Mouse (Mus musculus) macrophage (primary cell): ENCODE results near the gene Mymx. TPM values are rescaled to one million over a fixed set of nuclear protein-coding genes. Genes with fewer than 3 reads are reported as not detected.
A peak's percentile ranks its signal among the peaks of the same experiment; 100 is the strongest.

Source experiments
- H3K27ac ChIP-seq: fragments of 350-480 bp; formaldehyde crosslinking; 2 replicates; pipeline ENCODE4 v1.9.0; 2021
- H3K36me3 ChIP-seq: fragments of 350-480 bp; formaldehyde crosslinking; 2 replicates; pipeline ENCODE4 v1.9.0; 2021; ENCODE audit errors: inconsistent target
- H3K4me3 ChIP-seq: fragments of 350-480 bp; formaldehyde crosslinking; 2 replicates; pipeline ENCODE4 v1.9.0; 2021; ENCODE audit errors: inconsistent target
- H3K79me2 ChIP-seq: fragments of 350-480 bp; formaldehyde crosslinking; 2 replicates; pipeline ENCODE4 v1.9.0; 2021; ENCODE audit errors: inconsistent target
- WGBS: methylation state at CpG from one replicate; pipeline ENCODE4 v1.1.7; 2026; ENCODE audit warnings: inconsistent platforms; ENCODE audit not compliant: missing documents; 5-methylcytosine and 5-hydroxymethylcytosine counted together
- polyA plus RNA-seq: library from polyadenylated mRNA; stranded (reverse); fragments of 250-400 nt; gene quantifications from 3 replicates; pipeline ENCODE4 v1.2.4, GENCODE M21; 2018; ENCODE audit warnings: inconsistent platforms

The Mymx gene
- polyA plus RNA-seq, 1 experiment from 2014 or later: not detected

- WGBS: 97% methylated on average over 8 of the region's 8 CpGs
- Histone ChIP-seq H3K36me3 (peaks cover 22% of the 10 kb centered on the region), H3K79me2 (peaks cover 22% of the 10 kb centered on the region; the same call in 1 of the 2 replicates)
Measured at GRCm38 (mm10) chr17:45589844-45590243, 12.1 kb downstream of the Mymx start.

GRCm38 (mm10) chr17:45589236-45589635 is 12.7 kb downstream of the Mymx start:
- peaks cover 19% of the 10 kb centered on the region; the same call in 1 of the 2 replicates for H3K79me2 ChIP-seq
- peaks cover 22% of the 10 kb centered on the region for H3K36me3 ChIP-seq
- WGBS: 95% methylated on average over 7 of the region's 7 CpGs
- H3K4me3 ChIP-seq: no peak overlapping the region
- no peak overlapping the region for H3K27ac ChIP-seq

More at GRCm38 (mm10) chr17:45589844-45590243, 12.1 kb downstream of the Mymx start:
- Histone ChIP-seq H3K4me3 (no peak overlapping the region), H3K27ac (no peak overlapping the region)

GRCm38 (mm10) chr17:45588370-45588769 is 13.5 kb downstream of the Mymx start:
- H3K36me3 ChIP-seq: peaks cover 22% of the 10 kb centered on the region
- WGBS: 96% methylated on average over 7 of the region's 7 CpGs

GRCm38 (mm10) chr17:45586449-45586837 is 15.5 kb downstream of the Mymx start:
- no peak overlapping the region for H3K4me3 ChIP-seq
- peaks cover 22% of the 10 kb centered on the region for H3K36me3 ChIP-seq
- 97% methylated on average over 3 of the region's 3 CpGs for WGBS
- H3K79me2 ChIP-seq: peaks cover 1% of the 10 kb centered on the region; the same call in 1 of the 2 replicates
- H3K27ac ChIP-seq: peak overlapping the region; percentile 86; the same call in 1 of the 2 replicates

More at GRCm38 (mm10) chr17:45588370-45588769, 13.5 kb downstream of the Mymx start:
- Histone ChIP-seq H3K27ac (no peak overlapping the region), H3K4me3 (no peak overlapping the region), H3K79me2 (peaks cover 11% of the 10 kb centered on the region; the same call in 1 of the 2 replicates)

GRCm38 (mm10) chr17:45585725-45586448 is 16.0 kb downstream of the Mymx start:
- WGBS: 88% methylated on average over 20 of the region's 23 CpGs
- H3K79me2 ChIP-seq: no peaks in the 10 kb centered on the region; the same call in 1 of the 2 replicates
- peak overlapping the region; percentile 86 for H3K27ac ChIP-seq
- H3K4me3 ChIP-seq: no peak overlapping the region
- peaks cover 22% of the 10 kb centered on the region for H3K36me3 ChIP-seq

GRCm38 (mm10) chr17:45584939-45585678 is 16.8 kb downstream of the Mymx start:
- H3K36me3 ChIP-seq: peaks cover 21% of the 10 kb centered on the region
- H3K4me3 ChIP-seq: peak overlapping the region; percentile 14; the same call in 1 of the 2 replicates
- WGBS: 30% methylated on average over 14 of the region's 14 CpGs
- H3K27ac ChIP-seq: peak overlapping the region; percentile 86
- H3K79me2 ChIP-seq: no peaks in the 10 kb centered on the region

- H3K4me3 ChIP-seq: peak overlapping the region; percentile 14; the same call in 1 of the 2 replicates
- WGBS: 17% methylated on average over 12 of the region's 12 CpGs
Measured at GRCm38 (mm10) chr17:45584096-45584896, 17.6 kb downstream of the Mymx start.

GRCm38 (mm10) chr17:45582715-45583355 is 19.1 kb downstream of the Mymx start:
- no peaks in the 10 kb centered on the region; the same call in 1 of the 2 replicates for H3K36me3 ChIP-seq
- H3K27ac ChIP-seq: peak overlapping the region; percentile 86
- no peak overlapping the region; the same call in 1 of the 2 replicates for H3K4me3 ChIP-seq
- no peaks in the 10 kb centered on the region for H3K79me2 ChIP-seq
- WGBS: 13% methylated on average over 6 of the region's 6 CpGs

More at GRCm38 (mm10) chr17:45584096-45584896, 17.6 kb downstream of the Mymx start:
- Histone ChIP-seq H3K27ac (peak overlapping the region; percentile 86), H3K36me3 (peaks cover 13% of the 10 kb centered on the region), H3K79me2 (no peaks in the 10 kb centered on the region)

- H3K4me3 ChIP-seq: no peak overlapping the region
- H3K79me2 ChIP-seq: no peaks in the 10 kb centered on the region
- WGBS: 93% methylated on average over 6 of the region's 6 CpGs
- H3K36me3 ChIP-seq: no peaks in the 10 kb centered on the region; the same call in 1 of the 2 replicates
- H3K27ac ChIP-seq: no peak overlapping the region
Measured at GRCm38 (mm10) chr17:45582188-45582587, 19.7 kb downstream of the Mymx start.

- Histone ChIP-seq H3K36me3 (no peaks in the 10 kb centered on the region), H3K4me3 (no peak overlapping the region), H3K27ac (no peak overlapping the region), H3K79me2 (no peaks in the 10 kb centered on the region)
- WGBS: 6% methylated on average over 2 of the region's 2 CpGs
Measured at GRCm38 (mm10) chr17:45581567-45581983, 20.3 kb downstream of the Mymx start.

- no peaks in the 10 kb centered on the region for H3K36me3 ChIP-seq
- H3K79me2 ChIP-seq: no peaks in the 10 kb centered on the region
- WGBS: 50% methylated on average over 11 of the region's 12 CpGs
- no peak overlapping the region for H3K27ac ChIP-seq
- H3K4me3 ChIP-seq: no peak overlapping the region
Measured at GRCm38 (mm10) chr17:45580958-45581477, 20.9 kb downstream of the Mymx start.

- Histone ChIP-seq H3K36me3 (no peaks in the 10 kb centered on the region), H3K4me3 (no peak overlapping the region), H3K79me2 (no peaks in the 10 kb centered on the region), H3K27ac (no peak overlapping the region)
- 95% methylated on average over 4 of the region's 4 CpGs for WGBS
Measured at GRCm38 (mm10) chr17:45579554-45579953, 22.3 kb downstream of the Mymx start.

GRCm38 (mm10) chr17:45578843-45579242 is 23.1 kb downstream of the Mymx start:
- H3K4me3 ChIP-seq: no peak overlapping the region
- no peak overlapping the region for H3K27ac ChIP-seq
- no peaks in the 10 kb centered on the region for H3K79me2 ChIP-seq
- 81% methylated on average over 7 of the region's 7 CpGs for WGBS
- H3K36me3 ChIP-seq: no peaks in the 10 kb centered on the region
